Mouse (Mus musculus): ENCODE results near the gene Gm48551. TPM values are rescaled to one million over a fixed set of nuclear protein-coding genes. Genes with fewer than 3 reads are reported as not detected.

Gene Gm48551
- polyA plus RNA-seq, 2 experiments: 1.1 to 4.3 TPM

GRCm38 (mm10) chr10:81431526-81432168, 47.4 kb downstream of the Gm48551 start:
- Histone ChIP-seq H3K36me3 (ENCODE audit: control insufficient read depth, insufficient read depth, low read length) (no peaks in the 10 kb centered on the region), H3K27me3 (ENCODE audit: control insufficient read depth, insufficient read depth, low read length) (0 out of 2 replicates have a peak, but pooled peaks cover 4% of the 10 kb centered on the region), H3K9me3 (ENCODE audit: control insufficient read depth, low read length) (no peaks in the 10 kb centered on the region), H3K9ac (ENCODE audit: low read depth, low read length, severe bottlenecking) (no peak overlapping the region), H3K4me2 (replicated peaks; ENCODE audit: low read depth, low read length, severe bottlenecking) (peak overlapping the region; percentile 75), H3K4me3 (replicated peaks; ENCODE audit: low read length) (peak overlapping the region; percentile 77), H3K27ac (replicated peaks; ENCODE audit: low read depth, low read length) (no peak overlapping the region), H3K4me1 (ENCODE audit: control insufficient read depth, insufficient read depth, low read length) (peaks cover 20% of the 10 kb centered on the region)
- ATAC-seq (ENCODE audit: low FRiP score, low read depth) (no peak), DNase-seq (ENCODE audit: low spot score) (no peak)
- no peak for TF ChIP-seq POLR2A (IDR thresholded peaks at IDR 0.05; ENCODE audit: borderline replicate concordance, extremely low read depth, insufficient read depth, insufficient read length)
- WGBS: 19% methylated on average over 15 of the region's 15 CpGs

GRCm38 (mm10) chr10:81432169-81432867, 48.1 kb downstream of the Gm48551 start:
- Histone ChIP-seq H3K36me3 (ENCODE audit: control insufficient read depth, insufficient read depth, low read length) (no peaks in the 10 kb centered on the region), H3K4me3 (replicated peaks; ENCODE audit: low read length) (0 out of 2 replicates have a peak overlapping the region, but pooled peaks have one; percentile 20), H3K27me3 (ENCODE audit: control insufficient read depth, insufficient read depth, low read length) (0 out of 2 replicates have a peak, but pooled peaks cover 4% of the 10 kb centered on the region), H3K9me3 (ENCODE audit: control insufficient read depth, low read length) (no peaks in the 10 kb centered on the region), H3K27ac (replicated peaks; ENCODE audit: low read depth, low read length) (no peak overlapping the region), H3K4me2 (replicated peaks; ENCODE audit: low read depth, low read length, severe bottlenecking) (peak overlapping the region; percentile 32; the same call in 1 of the 2 replicates), H3K9ac (ENCODE audit: low read depth, low read length, severe bottlenecking) (no peak overlapping the region), H3K4me1 (ENCODE audit: control insufficient read depth, insufficient read depth, low read length) (peaks cover 18% of the 10 kb centered on the region)
- DNase-seq (ENCODE audit: low spot score) (no peak), ATAC-seq (ENCODE audit: low FRiP score, low read depth) (no peak)
- no peak for TF ChIP-seq POLR2A (IDR thresholded peaks at IDR 0.05; ENCODE audit: borderline replicate concordance, extremely low read depth, insufficient read depth, insufficient read length)
- WGBS: 65% methylated on average over 21 of the region's 21 CpGs

- WGBS: 4% methylated on average over 17 of the region's 17 CpGs
- no peak for TF ChIP-seq POLR2A (IDR thresholded peaks at IDR 0.05; ENCODE audit: borderline replicate concordance, extremely low read depth, insufficient read depth, insufficient read length)
- Histone ChIP-seq H3K27me3 (ENCODE audit: control insufficient read depth, insufficient read depth, low read length) (0 out of 2 replicates have a peak, but pooled peaks cover 2% of the 10 kb centered on the region), H3K27ac (replicated peaks; ENCODE audit: low read depth, low read length) (no peak overlapping the region), H3K4me3 (replicated peaks; ENCODE audit: low read length) (peak overlapping the region; percentile 20), H3K4me1 (ENCODE audit: control insufficient read depth, insufficient read depth, low read length) (peaks cover 17% of the 10 kb centered on the region), H3K36me3 (ENCODE audit: control insufficient read depth, insufficient read depth, low read length) (no peaks in the 10 kb centered on the region), H3K9me3 (ENCODE audit: control insufficient read depth, low read length) (no peaks in the 10 kb centered on the region), H3K4me2 (replicated peaks; ENCODE audit: low read depth, low read length, severe bottlenecking) (peak overlapping the region; percentile 51), H3K9ac (ENCODE audit: low read depth, low read length, severe bottlenecking) (no peak overlapping the region)
- DNase-seq (ENCODE audit: low spot score) (peak; percentile 97), ATAC-seq (ENCODE audit: low FRiP score, low read depth) (peak; percentile 88)
Measured at GRCm38 (mm10) chr10:81432868-81433262, 48.6 kb downstream of the Gm48551 start.

GRCm38 (mm10) chr10:81433541-81434289, 49.4 kb downstream of the Gm48551 start:
- Histone ChIP-seq H3K9ac (ENCODE audit: low read depth, low read length, severe bottlenecking) (no peak overlapping the region), H3K27ac (replicated peaks; ENCODE audit: low read depth, low read length) (no peak overlapping the region), H3K4me1 (ENCODE audit: control insufficient read depth, insufficient read depth, low read length) (peaks cover 17% of the 10 kb centered on the region), H3K4me3 (replicated peaks; ENCODE audit: low read length) (no peak overlapping the region), H3K36me3 (ENCODE audit: control insufficient read depth, insufficient read depth, low read length) (no peaks in the 10 kb centered on the region), H3K4me2 (replicated peaks; ENCODE audit: low read depth, low read length, severe bottlenecking) (no peak overlapping the region), H3K9me3 (ENCODE audit: control insufficient read depth, low read length) (no peaks in the 10 kb centered on the region), H3K27me3 (ENCODE audit: control insufficient read depth, insufficient read depth, low read length) (no peaks in the 10 kb centered on the region)
- WGBS: 72% methylated on average over 26 of the region's 26 CpGs
- ATAC-seq (ENCODE audit: low FRiP score, low read depth): no peak
- DNase-seq (ENCODE audit: low spot score): no peak
- TF ChIP-seq POLR2A (IDR thresholded peaks at IDR 0.05; ENCODE audit: borderline replicate concordance, extremely low read depth, insufficient read depth, insufficient read length): no peak

Measured in limb, embryonic 14.5 days (tissue).